Mouse (Mus musculus) CH12.LX (cell line): Measurements from ENCODE around the gene Milr1. TPM values are rescaled to one million over a fixed set of nuclear protein-coding genes. Genes with fewer than 3 reads are reported as not detected.

Source experiments
- DNase-seq: peaks from one replicate; pipeline ENCODE4 v3.0.0-alpha.2; 2013; ENCODE audit errors: extremely low read depth
- H3K27ac ChIP-seq: 2 replicates; pipeline ENCODE4 v1.5.1; 2012; ENCODE audit warnings: low read depth, mild to moderate bottlenecking, control low read depth, moderate library complexity; ENCODE audit not compliant: insufficient read depth
- H3K27me3 ChIP-seq: replicated peaks from 2 replicates; pipeline ENCODE3; 2012; ENCODE audit warnings: inconsistent platforms
- H3K36me3 ChIP-seq, 2 experiments: replicated peaks in 1 of 2; 2 replicates each; pipeline versions ENCODE3 to v1.6.1; 2012; ENCODE audit warnings: inconsistent platforms in 1 of 2, low read length in 1 of 2, mild to moderate bottlenecking in 1 of 2, mixed read lengths in 1 of 2, moderate library complexity in 1 of 2; ENCODE audit not compliant: control insufficient read depth in 1 of 2, insufficient read depth in 1 of 2
- H3K4me1 ChIP-seq, 2 experiments: 2 replicates each; pipeline ENCODE4 v1.6.1; 2012; ENCODE audit warnings: inconsistent platforms in 1 of 2, moderate library complexity in 1 of 2; ENCODE audit not compliant: insufficient read depth in 2 of 2, control insufficient read depth in 1 of 2
- H3K4me2 ChIP-seq: 2 replicates; pipeline ENCODE4 v1.6.1; 2012; ENCODE audit warnings: low read depth, mild to moderate bottlenecking, control low read depth; ENCODE audit not compliant: poor library complexity, insufficient read depth, severe bottlenecking
- H3K4me3 ChIP-seq, 3 experiments: fragments of 150-350 bp in 1 of 3; sonication (generic) in 1 of 3; replicated peaks in 1 of 3; 2 replicates each; pipeline versions ENCODE3 to v1.5.1; 2011 to 2012; ENCODE audit warnings: low read depth in 2 of 3, low read length in 2 of 3, mild to moderate bottlenecking in 2 of 3, moderate library complexity in 2 of 3, control low read depth in 1 of 3, improper control_type of control experiment in 1 of 3, inconsistent platforms in 1 of 3, mixed read lengths in 1 of 3; ENCODE audit not compliant: poor library complexity in 1 of 3
- H3K79me2 ChIP-seq: replicated peaks from 2 replicates; pipeline ENCODE4 v1.6.1; 2012; ENCODE audit warnings: mild to moderate bottlenecking, moderate library complexity; ENCODE audit not compliant: control insufficient read depth, poor library complexity, insufficient read depth, severe bottlenecking; ENCODE audit errors: extremely low read depth
- H3K9ac ChIP-seq: 2 replicates; pipeline ENCODE4 v1.6.1; 2012; ENCODE audit warnings: low read depth, mild to moderate bottlenecking, control low read depth, moderate library complexity; ENCODE audit not compliant: insufficient read depth
- H3K9me3 ChIP-seq: replicated peaks from 2 replicates; pipeline ENCODE3; 2012; ENCODE audit warnings: low read length, inconsistent platforms, mixed read lengths
- BHLHE40 ChIP-seq: IDR thresholded peaks from 2 replicates; pipeline ENCODE4 v1.6.1; 2011; ENCODE audit warnings: mild to moderate bottlenecking, low read depth, low read length, improper control_type of control experiment
- CHD2 ChIP-seq: IDR thresholded peaks from 2 replicates; pipeline ENCODE4 v1.6.1; 2011; ENCODE audit warnings: low read length, improper control_type of control experiment
- E2F4 ChIP-seq: IDR thresholded peaks from 2 replicates; pipeline ENCODE4 v1.6.1; 2011; ENCODE audit warnings: low read depth, low read length, improper control_type of control experiment; ENCODE audit not compliant: insufficient replicate concordance
- EP300 ChIP-seq: IDR thresholded peaks from 2 replicates; pipeline ENCODE4 v1.6.1; 2011; ENCODE audit warnings: low read length, improper control_type of control experiment
- ETS1 ChIP-seq: conservative IDR thresholded peaks from 2 replicates; pipeline ENCODE4 v1.6.1; 2012; ENCODE audit warnings: low read depth, mild to moderate bottlenecking, inconsistent platforms, low read length, improper control_type of control experiment, moderate library complexity
- IRF4 ChIP-seq: IDR thresholded peaks from 2 replicates; pipeline ENCODE4 v1.6.1; 2014; ENCODE audit warnings: low read depth, mild to moderate bottlenecking, inconsistent platforms, low read length, improper control_type of control experiment
- JUN ChIP-seq: IDR thresholded peaks from 2 replicates; pipeline ENCODE4 v1.6.1; 2011; ENCODE audit warnings: low read depth, mild to moderate bottlenecking, low read length, improper control_type of control experiment, moderate library complexity; ENCODE audit not compliant: insufficient read depth
- MAX ChIP-seq: IDR thresholded peaks from 2 replicates; pipeline ENCODE4 v1.6.1; 2011; ENCODE audit warnings: low read length, improper control_type of control experiment
- MXI1 ChIP-seq: IDR thresholded peaks from 2 replicates; pipeline ENCODE4 v1.6.1; 2011; ENCODE audit warnings: mild to moderate bottlenecking, low read depth, low read length, improper control_type of control experiment
- MYC ChIP-seq: IDR thresholded peaks from 2 replicates; pipeline ENCODE4 v1.6.1; 2011; ENCODE audit warnings: low read depth, mild to moderate bottlenecking, improper control_type of control experiment, low read length
- NELFE ChIP-seq: IDR thresholded peaks from 2 replicates; pipeline ENCODE4 v1.6.1; 2011; ENCODE audit warnings: low read depth, low read length, improper control_type of control experiment
- RAD21 ChIP-seq: IDR thresholded peaks from 2 replicates; pipeline ENCODE4 v1.6.1; 2011; ENCODE audit warnings: low read depth, mild to moderate bottlenecking, low read length, improper control_type of control experiment, moderate library complexity
- SIN3A ChIP-seq: IDR thresholded peaks from 2 replicates; pipeline ENCODE4 v1.6.1; 2012; ENCODE audit warnings: low read length, improper control_type of control experiment, inconsistent platforms
- SMC3 ChIP-seq: IDR thresholded peaks from 2 replicates; pipeline ENCODE4 v1.6.1; 2011; ENCODE audit warnings: low read depth, low read length, improper control_type of control experiment
- TCF12 ChIP-seq: IDR thresholded peaks from 2 replicates; pipeline ENCODE4 v1.6.1; 2014; ENCODE audit warnings: low read depth, mild to moderate bottlenecking, inconsistent platforms, low read length, improper control_type of control experiment
- USF2 ChIP-seq: conservative IDR thresholded peaks from 2 replicates; pipeline ENCODE4 v1.6.1; 2011; ENCODE audit warnings: low read depth, low read length, improper control_type of control experiment
- ZNF384 ChIP-seq: IDR thresholded peaks from 2 replicates; pipeline ENCODE4 v1.6.1; 2012; ENCODE audit warnings: low read depth, low read length, improper control_type of control experiment, inconsistent platforms
- dilution Hi-C: fragments of 300-500 bp; cut with MboI; formaldehyde crosslinking; loops from 2 replicates; pipeline ENCODE4 v1.14.3; 2020; ENCODE audit warnings: low sequenced_read_pairs; ENCODE audit not compliant: extremely low pct_unique_long_range_greater_than_20kb, extremely low pct_ligation_motif_present
- in situ Hi-C: fragments of 300-500 bp; cut with MboI; formaldehyde crosslinking; loops from 3 replicates; pipeline ENCODE4 v1.14.3; 2019; ENCODE audit warnings: low sequenced_read_pairs, low pct_ligation_motif_present, low pct_unique_long_range_greater_than_20kb, mixed read lengths
- polyA plus RNA-seq: library from polyadenylated mRNA; unstranded; fragments of >175 nt; gene quantifications from 2 replicates; pipeline ENCODE4 v1.2.1, GENCODE M21; 2012; ENCODE audit warnings: low read depth; ENCODE audit not compliant: insufficient read length
- total RNA-seq, 2 experiments: library from RNA; depleted of rRNA; stranded (reverse); fragments of 300-350 nt in 1 of 2; fragments of >200 nt in 1 of 2; gene quantifications; 2 replicates each; pipeline ENCODE4 v1.2.3; 2012 to 2014

The Milr1 gene
- total and polyA plus RNA-seq, 3 experiments, result 22.0 to 41.2 (median 35.4) TPM

- dilution Hi-C loops, result no loop called here
- Histone ChIP-seq H3K4me3 (no peak overlapping the region), H3K27ac (no peak overlapping the region), H3K79me2 (no peaks in the 10 kb centered on the region), H3K9ac (no peak overlapping the region), H3K27me3 (no peaks in the 10 kb centered on the region), H3K4me1 (no peaks in the 10 kb centered on the region), H3K36me3 (peaks cover 84 to 98% of the 10 kb centered on the region in 2 experiments), H3K9me3 (no peaks in the 10 kb centered on the region), H3K4me2 (no peak overlapping the region)
- DNase-seq, result no peak
- no peak for TF ChIP-seq ETS1
- TF ChIP-seq ZNF384, result no peak
- no peak for TF ChIP-seq E2F4
- no peak for TF ChIP-seq JUN
- TF ChIP-seq EP300, result no peak
- no peak for TF ChIP-seq TCF12
- no peak for TF ChIP-seq BHLHE40
- in situ Hi-C loops, result no loop called here
Observed at GRCm38 (mm10) chr11:106816316-106816715, 65.3 kb downstream of the Milr1 start.

- Histone ChIP-seq H3K4me1 (no peaks in the 10 kb centered on the region), H3K36me3 (peaks cover 80 to 95% of the 10 kb centered on the region in 2 experiments), H3K9ac (no peak overlapping the region), H3K27me3 (no peaks in the 10 kb centered on the region), H3K4me3 (no peak overlapping the region), H3K27ac (no peak overlapping the region), H3K79me2 (no peaks in the 10 kb centered on the region), H3K9me3 (no peaks in the 10 kb centered on the region), H3K4me2 (no peak overlapping the region)
- dilution Hi-C loops (no loop called here), in situ Hi-C loops (no loop called here)
- TF ChIP-seq SIN3A (no peak), USF2 (no peak), NELFE (no peak), SMC3 (no peak), ZNF384 (no peak), CHD2 (no peak), MAX (no peak), MXI1 (no peak), RAD21 (no peak), IRF4 (no peak), MYC (no peak), E2F4 (no peak), BHLHE40 (no peak)
- no peak for DNase-seq
Observed at GRCm38 (mm10) chr11:106817156-106817555, 66.1 kb downstream of the Milr1 start.
